Mouse (Mus musculus) neural tube, embryonic 11.5 days (tissue): ENCODE measurements around the gene Gm15737. TPM values are rescaled to one million over a fixed set of nuclear protein-coding genes. Genes with fewer than 3 reads are reported as not detected.

Experiments
- ATAC-seq: fragments of 200-750 bp; cut with Nextera tagmentation; 2 replicates; pipeline ENCODE4 v1.8.0; 2017; ENCODE audit warnings: moderate number of reproducible peaks, mild to moderate bottlenecking, moderate TSS enrichment, moderate library complexity; ENCODE audit not compliant: insufficient read depth, low FRiP score, low TSS enrichment
- DNase-seq: peaks from one replicate; pipeline ENCODE4 v3.0.0-alpha.2; 2015; ENCODE audit warnings: low spot score
- H3K27ac ChIP-seq: fragments of 300-500 bp; sonication (generic); 2 replicates; pipeline ENCODE4 v1.5.1; 2014; ENCODE audit warnings: low read depth, mild to moderate bottlenecking, low read length
- H3K27me3 ChIP-seq: fragments of 300-500 bp; sonication (generic); 2 replicates; pipeline ENCODE4 v1.6.1; 2014; ENCODE audit warnings: mild to moderate bottlenecking, low read length, mixed read lengths; ENCODE audit not compliant: control insufficient read depth, insufficient read depth
- H3K36me3 ChIP-seq: fragments of 300-500 bp; sonication (generic); 2 replicates; pipeline ENCODE4 v1.6.1; 2014; ENCODE audit warnings: mild to moderate bottlenecking, low read length, moderate library complexity, mixed read lengths; ENCODE audit not compliant: control insufficient read depth, insufficient read depth
- H3K4me1 ChIP-seq: fragments of 300-500 bp; sonication (generic); 2 replicates; pipeline ENCODE4 v1.6.1; 2014; ENCODE audit warnings: low read length, mixed read lengths; ENCODE audit not compliant: control insufficient read depth, insufficient read depth
- H3K4me2 ChIP-seq: fragments of 300-500 bp; sonication (generic); 2 replicates; pipeline ENCODE4 v1.6.1; 2014; ENCODE audit warnings: low read depth, mild to moderate bottlenecking, moderate library complexity
- H3K4me3 ChIP-seq: fragments of 300-500 bp; sonication (generic); 2 replicates; pipeline ENCODE4 v1.5.1; 2014; ENCODE audit warnings: low read depth, low read length
- H3K9ac ChIP-seq: fragments of 300-500 bp; sonication (generic); 2 replicates; pipeline ENCODE4 v1.6.1; 2014; ENCODE audit warnings: mild to moderate bottlenecking, low read length
- H3K9me3 ChIP-seq: fragments of 300-500 bp; sonication (generic); 2 replicates; pipeline ENCODE4 v1.6.1; 2016; ENCODE audit warnings: low read length; ENCODE audit not compliant: control insufficient read depth
- WGBS: fragments of 180-500 bp; shearing (Covaris S2); extraction: QIAGEN DNeasy Blood & Tissue Kit; methylation state at CpG from one replicate; pipeline ENCODE4 v1.1.7; 2014; 5-methylcytosine and 5-hydroxymethylcytosine counted together
- polyA plus RNA-seq: library from polyadenylated mRNA; unstranded; fragments of >200 nt; fragmentation: Nextera tagmentation; extraction: Ambion mirVana; gene quantifications from 2 replicates; pipeline ENCODE4 v1.2.1, GENCODE M21; 2014

Gene Gm15737
- polyA plus RNA-seq, 1 experiment from 2014 or later, result not detected

DNA sequence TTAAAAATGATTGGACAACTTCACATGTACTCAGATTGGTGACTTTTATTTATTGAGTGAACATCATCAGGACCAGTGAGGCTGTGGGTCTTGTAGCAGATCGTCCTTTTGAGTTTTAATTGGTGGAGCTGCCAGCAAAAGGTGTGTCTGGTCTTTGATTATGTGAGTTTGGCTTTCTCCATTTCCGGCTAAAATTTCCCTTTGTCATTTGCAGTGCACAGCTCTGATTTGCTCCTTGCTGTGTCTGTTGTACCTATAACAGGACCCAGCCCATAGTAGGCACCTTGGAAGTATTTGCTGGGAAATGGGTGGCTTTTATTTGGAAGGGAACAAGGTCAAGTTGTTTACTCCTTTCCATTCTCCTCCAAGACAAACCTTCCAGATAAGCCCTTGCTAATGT lies 25.7 kb upstream of the Gm15737 start:
- no peak overlapping the region for H3K4me3 ChIP-seq
- WGBS, result 92% methylated on average over 2 of the region's 2 CpGs
- no peaks in the 10 kb centered on the region for H3K9me3 ChIP-seq
- H3K4me2 ChIP-seq, result no peak overlapping the region
- H3K27ac ChIP-seq, result no peak overlapping the region
- ATAC-seq (no peak), DNase-seq (no peak)
- no peak overlapping the region for H3K9ac ChIP-seq
- H3K27me3 ChIP-seq, result no peaks in the 10 kb centered on the region
- no peaks in the 10 kb centered on the region for H3K36me3 ChIP-seq
- H3K4me1 ChIP-seq, result no peaks in the 10 kb centered on the region

DNA sequence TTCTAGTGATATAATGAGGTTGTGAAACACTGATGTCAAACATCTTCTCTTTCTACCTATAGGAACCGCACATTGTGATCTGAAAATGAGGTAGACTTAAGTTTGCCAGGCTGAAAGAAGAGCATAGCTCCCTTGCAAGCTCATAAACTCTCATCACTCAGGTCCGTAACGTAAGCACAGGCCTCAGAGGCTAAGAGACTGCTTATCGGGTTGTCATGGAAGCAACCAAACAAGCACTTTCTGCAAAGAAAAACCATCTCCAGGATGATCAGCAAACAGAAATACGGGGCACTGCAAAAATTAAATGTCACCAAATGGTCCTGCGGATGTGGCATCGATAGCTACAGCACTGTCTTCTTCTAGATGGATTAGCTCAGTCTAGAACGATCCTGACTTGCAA lies 23.3 kb upstream of the Gm15737 start:
- H3K4me3 ChIP-seq, result no peak overlapping the region
- no peak for DNase-seq
- H3K9me3 ChIP-seq, result no peaks in the 10 kb centered on the region
- H3K4me2 ChIP-seq, result no peak overlapping the region
- 92% methylated on average over 8 of the region's 8 CpGs for WGBS
- H3K27me3 ChIP-seq, result no peaks in the 10 kb centered on the region
- no peak overlapping the region for H3K9ac ChIP-seq
- no peaks in the 10 kb centered on the region for H3K36me3 ChIP-seq
- H3K4me1 ChIP-seq, result no peaks in the 10 kb centered on the region
- H3K27ac ChIP-seq, result no peak overlapping the region
- ATAC-seq, result no peak

DNA sequence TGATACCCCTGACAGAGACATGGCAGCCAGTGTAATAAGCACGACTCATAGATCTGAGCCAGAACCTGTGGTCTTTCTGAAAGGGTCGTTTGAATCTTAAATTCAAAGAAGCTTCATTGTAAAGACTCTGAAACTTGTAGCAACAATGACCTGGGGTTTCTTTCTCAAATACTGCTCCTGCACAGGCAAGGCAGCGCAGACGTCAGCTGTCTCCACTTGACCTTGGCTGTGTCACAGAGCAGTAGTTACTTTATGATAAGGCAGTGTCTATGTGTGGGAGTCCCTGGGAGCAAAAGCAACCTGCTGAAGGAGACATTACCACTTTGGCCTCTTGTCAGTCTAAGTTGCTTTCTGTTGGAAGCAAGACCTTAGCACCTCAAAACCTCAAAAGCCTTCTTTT lies 22.5 kb upstream of the Gm15737 start:
- WGBS, result 74% methylated on average over 4 of the region's 4 CpGs
- Histone ChIP-seq H3K4me2 (no peak overlapping the region), H3K9ac (no peak overlapping the region), H3K9me3 (no peaks in the 10 kb centered on the region), H3K4me3 (no peak overlapping the region), H3K27me3 (no peaks in the 10 kb centered on the region), H3K36me3 (no peaks in the 10 kb centered on the region), H3K4me1 (no peaks in the 10 kb centered on the region), H3K27ac (no peak overlapping the region)
- DNase-seq, result no peak
- no peak for ATAC-seq

DNA sequence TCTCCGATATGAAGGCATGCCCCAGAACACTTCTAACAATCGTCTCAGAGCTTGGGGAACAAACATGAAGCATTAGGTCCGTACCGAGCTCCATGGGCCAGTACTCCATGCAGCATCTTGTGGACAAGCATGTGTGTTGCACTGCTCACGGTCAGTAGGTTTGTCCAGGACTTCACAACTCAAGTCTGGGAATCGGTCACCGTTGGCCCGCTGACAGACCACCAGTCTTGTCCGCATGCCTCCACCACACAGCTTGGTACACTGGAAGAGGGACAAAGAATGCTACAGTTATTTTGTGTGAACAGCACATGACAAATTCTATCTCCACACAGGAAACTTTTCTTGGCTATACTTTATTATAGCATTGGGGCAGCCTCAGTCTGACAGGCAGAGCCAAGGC lies 19.9 kb upstream of the Gm15737 start:
- H3K9me3 ChIP-seq, result no peaks in the 10 kb centered on the region
- no peaks in the 10 kb centered on the region for H3K4me1 ChIP-seq
- no peak overlapping the region for H3K4me3 ChIP-seq
- H3K27ac ChIP-seq, result no peak overlapping the region
- ATAC-seq, result no peak
- H3K9ac ChIP-seq, result no peak overlapping the region
- H3K27me3 ChIP-seq, result no peaks in the 10 kb centered on the region
- 97% methylated on average over 9 of the region's 9 CpGs for WGBS
- H3K36me3 ChIP-seq, result no peaks in the 10 kb centered on the region
- no peak for DNase-seq
- no peak overlapping the region for H3K4me2 ChIP-seq

DNA sequence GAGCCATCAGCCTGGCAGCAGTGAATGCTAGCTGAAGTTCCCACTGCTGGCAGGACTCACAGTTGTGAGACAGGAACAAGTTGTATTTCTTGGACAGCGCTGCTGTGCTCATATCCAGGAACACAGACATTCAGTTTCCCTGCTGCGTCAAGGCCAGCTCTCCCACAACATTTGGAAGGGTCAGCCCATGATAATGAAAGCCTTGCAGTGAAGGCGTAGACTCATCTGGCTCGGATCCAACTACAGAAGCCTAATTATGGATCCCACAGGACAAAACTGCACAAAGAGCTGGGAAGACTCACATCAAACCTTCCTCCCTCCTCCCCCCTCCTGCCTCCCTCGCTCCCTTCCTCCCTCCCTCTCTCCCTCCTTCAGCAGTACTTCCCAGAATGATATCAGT lies 18.9 kb upstream of the Gm15737 start:
- Histone ChIP-seq H3K9me3 (no peaks in the 10 kb centered on the region), H3K4me1 (no peaks in the 10 kb centered on the region), H3K27ac (no peak overlapping the region), H3K4me2 (no peak overlapping the region), H3K4me3 (no peak overlapping the region), H3K9ac (no peak overlapping the region), H3K36me3 (no peaks in the 10 kb centered on the region), H3K27me3 (no peaks in the 10 kb centered on the region)
- 70% methylated on average over 5 of the region's 5 CpGs for WGBS
- no peak for DNase-seq
- no peak for ATAC-seq

DNA sequence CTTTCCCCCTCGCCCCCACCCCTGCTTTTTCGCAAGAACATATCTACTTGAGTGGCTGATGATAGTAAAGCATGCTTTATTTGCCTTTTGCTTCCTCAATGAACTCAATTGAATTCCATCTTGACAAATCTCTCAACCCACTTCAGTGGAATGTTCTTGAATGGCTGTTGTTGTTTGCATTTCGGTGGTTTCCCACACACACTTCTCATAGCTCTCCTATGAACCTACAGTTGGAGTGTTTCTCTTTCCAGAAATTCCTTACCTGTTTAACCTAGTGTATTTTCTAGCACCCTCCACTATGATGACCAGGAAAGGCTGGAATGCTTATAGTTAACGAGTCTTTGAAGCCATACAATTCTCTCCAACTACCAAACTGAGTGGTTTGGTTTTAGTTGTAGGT lies 14.3 kb upstream of the Gm15737 start:
- H3K4me2 ChIP-seq, result no peak overlapping the region
- no peaks in the 10 kb centered on the region for H3K4me1 ChIP-seq
- no peaks in the 10 kb centered on the region for H3K27me3 ChIP-seq
- DNase-seq (no peak), ATAC-seq (no peak)
- no peak overlapping the region for H3K9ac ChIP-seq
- H3K36me3 ChIP-seq, result no peaks in the 10 kb centered on the region
- WGBS, result 91% methylated on average over 4 of the region's 4 CpGs
- no peaks in the 10 kb centered on the region for H3K9me3 ChIP-seq
- no peak overlapping the region for H3K4me3 ChIP-seq
- H3K27ac ChIP-seq, result no peak overlapping the region

DNA sequence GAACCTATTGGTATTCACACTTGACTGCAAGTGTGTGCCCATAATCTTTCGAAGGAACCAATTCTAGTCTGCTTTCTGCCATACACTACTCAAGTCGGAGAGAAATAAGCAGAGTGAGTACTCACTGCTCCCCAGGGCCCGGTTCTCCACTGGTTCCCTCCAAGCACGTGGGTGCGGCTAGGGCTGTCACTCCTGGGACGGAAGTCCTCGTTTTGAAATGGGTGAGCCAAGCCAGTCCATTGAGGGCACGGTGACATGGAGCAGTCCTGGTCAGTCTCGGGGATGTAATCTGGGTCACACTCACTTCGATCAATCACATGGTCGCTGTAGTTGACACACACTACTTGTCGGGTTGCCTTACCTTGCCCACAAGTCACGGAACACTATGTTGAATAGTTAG lies 11.4 kb upstream of the Gm15737 start:
- H3K27me3 ChIP-seq, result no peaks in the 10 kb centered on the region
- no peak for ATAC-seq
- no peak overlapping the region for H3K9ac ChIP-seq
- no peak overlapping the region for H3K4me2 ChIP-seq
- no peaks in the 10 kb centered on the region for H3K36me3 ChIP-seq
- no peaks in the 10 kb centered on the region for H3K9me3 ChIP-seq
- WGBS, result 90% methylated on average over 13 of the region's 13 CpGs
- H3K27ac ChIP-seq, result no peak overlapping the region
- H3K4me3 ChIP-seq, result no peak overlapping the region
- H3K4me1 ChIP-seq, result no peaks in the 10 kb centered on the region
- DNase-seq, result no peak

DNA sequence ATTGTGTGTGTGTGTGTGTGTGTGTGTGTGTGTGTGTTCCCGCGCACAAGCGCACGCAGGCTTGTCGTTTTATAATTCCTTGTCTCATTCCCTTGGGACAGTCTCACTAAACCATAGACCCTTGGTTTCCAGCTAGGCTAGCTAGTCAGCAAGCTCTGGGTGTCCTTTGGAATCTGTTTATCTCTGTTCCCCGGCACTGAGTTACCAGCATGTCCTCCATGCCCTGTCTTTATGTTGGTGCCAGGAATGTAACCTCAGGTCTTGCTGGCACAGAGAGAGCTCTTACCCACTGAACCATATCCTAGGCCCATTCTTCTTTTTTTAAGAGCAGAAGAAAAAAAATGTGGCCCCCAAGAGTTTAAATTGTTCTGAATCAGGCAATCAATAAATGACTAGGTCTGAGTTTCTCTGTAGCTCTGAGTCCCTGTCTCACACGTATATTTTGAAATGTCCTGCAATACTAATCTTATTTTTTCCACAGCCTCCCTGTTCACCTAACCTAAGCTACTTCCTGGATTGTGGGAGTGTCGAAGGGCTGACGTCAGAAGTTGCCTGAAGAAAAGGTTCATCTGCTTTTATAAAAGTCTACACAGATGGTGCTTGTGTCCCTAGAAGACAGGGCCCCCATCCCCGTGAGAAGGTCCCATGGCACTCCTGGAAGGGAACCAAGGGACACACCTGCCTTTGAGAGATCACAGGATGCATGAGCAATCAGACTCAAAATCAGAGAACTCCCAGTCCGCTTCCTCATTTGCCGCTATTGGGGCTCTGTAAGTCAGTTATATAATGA lies 10.2 kb upstream of the Gm15737 start:
- 88% methylated on average over 12 of the region's 12 CpGs for WGBS
- Histone ChIP-seq H3K36me3 (no peaks in the 10 kb centered on the region), H3K27me3 (no peaks in the 10 kb centered on the region), H3K4me2 (no peak overlapping the region), H3K9me3 (no peaks in the 10 kb centered on the region), H3K4me3 (no peak overlapping the region), H3K4me1 (no peaks in the 10 kb centered on the region), H3K9ac (no peak overlapping the region), H3K27ac (no peak overlapping the region)
- ATAC-seq (no peak), DNase-seq (no peak)

DNA sequence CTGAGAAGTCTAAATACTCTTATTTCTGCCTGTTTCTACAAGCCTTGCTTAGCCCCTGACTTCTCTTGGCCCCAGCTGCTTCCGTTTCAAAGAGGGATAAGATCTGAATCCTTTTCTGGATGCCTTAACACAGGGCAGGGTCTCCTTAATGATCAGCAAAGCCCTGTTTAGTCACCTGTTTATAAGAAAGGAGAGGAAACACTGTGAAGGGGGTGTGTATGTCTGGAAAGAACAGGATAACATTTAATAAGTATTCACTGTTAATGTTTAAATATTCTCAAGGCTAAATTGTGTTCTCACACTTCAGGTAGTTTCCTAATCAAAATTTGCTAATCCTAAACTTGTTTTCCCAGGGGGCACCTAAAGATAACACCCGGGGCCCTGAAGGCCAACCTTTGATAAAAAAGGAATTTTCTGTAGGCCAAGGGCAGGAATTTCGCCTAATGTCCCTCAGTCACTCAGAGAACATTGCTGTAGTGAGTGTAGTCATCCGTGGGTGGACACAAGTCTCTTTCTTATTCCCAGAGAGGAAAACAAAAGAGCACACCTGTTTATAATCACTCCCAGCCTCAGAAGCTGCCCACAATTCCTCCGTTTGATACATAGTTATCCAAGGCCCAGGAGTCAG lies 8.8 kb upstream of the Gm15737 start:
- WGBS, result 77% methylated on average over 5 of the region's 5 CpGs

More for the DNA sequence above, 8.8 kb upstream of the Gm15737 start:
- no peaks in the 10 kb centered on the region for H3K36me3 ChIP-seq
- H3K9ac ChIP-seq, result no peak overlapping the region
- no peak for ATAC-seq
- no peaks in the 10 kb centered on the region for H3K27me3 ChIP-seq
- no peaks in the 10 kb centered on the region for H3K9me3 ChIP-seq
- no peaks in the 10 kb centered on the region for H3K4me1 ChIP-seq
- DNase-seq, result no peak
- H3K27ac ChIP-seq, result no peak overlapping the region
- H3K4me2 ChIP-seq, result no peak overlapping the region
- H3K4me3 ChIP-seq, result no peak overlapping the region
